Mouse (Mus musculus) brain, embryonic 14.5 days (tissue): ENCODE measurements around the gene Supt5.

ENCODE experiments used
- CTCF ChIP-seq: fragments of 200-500 bp; IDR thresholded peaks from 2 replicates; pipeline ENCODE4 v1.5.1; 2012; ENCODE audit warnings: inconsistent platforms, mild to moderate bottlenecking, moderate library complexity, borderline replicate concordance; ENCODE audit not compliant: insufficient read depth, insufficient read length; ENCODE audit errors: extremely low read depth
- POLR2A ChIP-seq: fragments of 200-500 bp; IDR thresholded peaks from 2 replicates; pipeline ENCODE4 v1.6.1; 2012; ENCODE audit warnings: mild to moderate bottlenecking, inconsistent platforms, borderline replicate concordance; ENCODE audit not compliant: poor library complexity, insufficient read depth, insufficient read length, severe bottlenecking; ENCODE audit errors: extremely low read depth

DNA sequence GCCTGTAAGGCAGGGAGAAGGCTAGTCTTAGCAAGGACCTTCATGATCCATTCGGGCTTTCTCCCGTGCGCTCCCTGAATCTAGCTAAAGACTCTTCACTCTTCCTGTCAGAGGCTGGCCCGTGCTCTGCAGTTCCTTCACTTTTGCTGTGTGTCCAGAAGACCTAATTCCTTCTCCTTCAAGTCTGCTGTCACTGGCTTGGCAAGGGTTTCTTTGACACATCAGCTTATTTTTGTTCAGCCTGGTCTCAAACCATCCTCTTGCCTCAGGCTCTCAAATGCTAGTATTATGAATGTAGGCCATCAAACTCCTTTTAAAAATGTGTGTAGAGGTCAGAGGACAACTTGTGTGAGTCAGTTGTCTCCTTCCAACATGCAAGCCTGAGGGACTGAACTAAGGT lies 45.1 kb upstream of the Supt5 start:
- TF ChIP-seq CTCF (no peak), POLR2A (no peak)
